Mouse (Mus musculus) embryonic facial prominence, embryonic 13.5 days (tissue): ENCODE data around the gene Tc2n. TPM values are rescaled to one million over a fixed set of nuclear protein-coding genes. Genes with fewer than 3 reads are reported as not detected.

Experiments
- ATAC-seq: fragments of 200-750 bp; cut with Nextera tagmentation; 2 replicates; pipeline ENCODE4 v1.8.0; 2017; ENCODE audit warnings: low read depth; ENCODE audit not compliant: insufficient number of reproducible peaks, insufficient read depth, low FRiP score, low TSS enrichment
- H3K27ac ChIP-seq: fragments of 300-500 bp; sonication (generic); 2 replicates; pipeline ENCODE4 v1.5.1; 2015; ENCODE audit warnings: moderate library complexity, mild to moderate bottlenecking, inconsistent platforms
- H3K27me3 ChIP-seq: fragments of 300-500 bp; sonication (generic); 2 replicates; pipeline ENCODE4 v1.6.1; 2015; ENCODE audit warnings: mild to moderate bottlenecking, inconsistent platforms
- H3K36me3 ChIP-seq: fragments of 300-500 bp; sonication (generic); 2 replicates; pipeline ENCODE4 v1.6.1; 2015; ENCODE audit warnings: mild to moderate bottlenecking, inconsistent platforms
- H3K4me1 ChIP-seq: fragments of 300-500 bp; sonication (generic); 2 replicates; pipeline ENCODE4 v1.6.1; 2015; ENCODE audit warnings: inconsistent platforms
- H3K4me2 ChIP-seq: fragments of 300-500 bp; sonication (generic); 2 replicates; pipeline ENCODE4 v1.6.1; 2015; ENCODE audit warnings: moderate library complexity, mild to moderate bottlenecking, inconsistent platforms
- H3K4me3 ChIP-seq: fragments of 300-500 bp; sonication (generic); 2 replicates; pipeline ENCODE4 v1.5.1; 2015; ENCODE audit warnings: mild to moderate bottlenecking, inconsistent platforms
- H3K9ac ChIP-seq: fragments of 300-500 bp; sonication (generic); 2 replicates; pipeline ENCODE4 v1.6.1; 2015; ENCODE audit warnings: mild to moderate bottlenecking, inconsistent platforms
- H3K9me3 ChIP-seq: fragments of 300-500 bp; sonication (generic); 2 replicates; pipeline ENCODE4 v1.6.1; 2016; ENCODE audit warnings: inconsistent platforms
- WGBS: fragments of 180-500 bp; shearing (Covaris S2); methylation state at CpG from one replicate; pipeline ENCODE4 v1.1.7; 2015; ENCODE audit warnings: mixed read lengths; 5-methylcytosine and 5-hydroxymethylcytosine counted together
- polyA plus RNA-seq: library from polyadenylated mRNA; unstranded; fragments of >200 nt; fragmentation: Nextera tagmentation; extraction: Ambion mirVana; gene quantifications from 2 replicates; pipeline ENCODE4 v1.2.1, GENCODE M21; 2015

Tc2n gene
- 0.58 and 0.78 TPM in 2 replicates for polyA plus RNA-seq

DNA sequence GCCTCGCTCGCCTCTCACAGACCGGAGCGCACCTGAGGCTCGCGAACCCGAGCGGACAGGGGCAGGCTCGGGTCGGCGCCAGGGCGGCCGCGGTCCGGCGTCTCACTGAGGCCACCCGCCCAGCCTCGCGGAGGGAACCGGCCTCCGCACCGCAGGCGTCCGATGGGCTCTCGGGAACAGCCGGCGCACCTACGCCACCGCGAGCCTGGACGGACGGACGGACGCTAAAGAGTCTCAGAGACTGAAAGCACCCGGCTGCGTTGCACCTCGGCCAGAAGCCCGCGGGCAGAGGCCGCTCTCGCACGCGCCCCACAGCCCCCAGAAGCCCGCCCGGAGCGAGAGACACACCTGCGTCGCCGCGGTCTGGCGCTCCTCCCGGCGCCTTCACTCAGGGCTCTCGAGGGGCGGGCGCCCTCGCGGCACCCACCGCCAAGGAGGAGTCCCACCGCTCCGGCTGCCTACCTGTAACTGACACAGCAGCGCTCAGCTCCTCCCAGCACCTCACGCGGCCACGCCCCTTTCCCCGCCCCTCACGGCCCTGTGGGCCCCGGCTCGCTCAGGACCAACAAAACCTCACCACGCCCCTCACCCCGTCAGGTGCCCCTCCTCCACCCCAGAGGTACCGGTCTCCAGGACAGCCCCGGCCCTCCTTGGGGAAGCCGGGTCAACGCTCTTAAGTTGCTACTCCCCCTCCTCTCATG lies at the start of gene Tc2n:
Gene Tc2n, minus strand, starts transcription at position 470 of the 701 bp plus-strand sequence.
- ATAC-seq = peak; percentile 98
- no peaks in the 10 kb centered on the region for H3K9me3 ChIP-seq
- 0 out of 2 replicates have a peak within 1 kb of the TSS, but pooled peaks have one; percentile 39 for H3K27ac ChIP-seq
- peaks cover 20% of the 10 kb centered on the region for H3K27me3 ChIP-seq
- H3K4me3 ChIP-seq = peak within 1 kb of the TSS; percentile 75
- H3K4me1 ChIP-seq = no peaks in the 10 kb centered on the region; the same call in 1 of the 2 replicates
- no peaks in the 10 kb centered on the region for H3K36me3 ChIP-seq
- under 1% methylated on average over 74 of the region's 75 CpGs for WGBS
- H3K4me2 ChIP-seq = peak within 1 kb of the TSS; percentile 98
- H3K9ac ChIP-seq = peak within 1 kb of the TSS; percentile 74

GRCm38 (mm10) chr12:101767306-101768053 lies 49.2 kb upstream of the Tc2n start:
- peaks cover 11% of the 10 kb centered on the region; the same call in 1 of the 2 replicates for H3K36me3 ChIP-seq
- H3K9ac ChIP-seq = no peak overlapping the region
- H3K4me1 ChIP-seq = peaks cover 20% of the 10 kb centered on the region
- H3K9me3 ChIP-seq = no peaks in the 10 kb centered on the region
- no peak overlapping the region for H3K4me3 ChIP-seq
- ATAC-seq = 0 out of 2 replicates have a peak, but pooled peaks have one; percentile 37
- WGBS = 66% methylated on average over 9 of the region's 9 CpGs
- H3K4me2 ChIP-seq = no peak overlapping the region
- no peaks in the 10 kb centered on the region for H3K27me3 ChIP-seq
- H3K27ac ChIP-seq = peak overlapping the region; percentile 28; the same call in 1 of the 2 replicates

DNA sequence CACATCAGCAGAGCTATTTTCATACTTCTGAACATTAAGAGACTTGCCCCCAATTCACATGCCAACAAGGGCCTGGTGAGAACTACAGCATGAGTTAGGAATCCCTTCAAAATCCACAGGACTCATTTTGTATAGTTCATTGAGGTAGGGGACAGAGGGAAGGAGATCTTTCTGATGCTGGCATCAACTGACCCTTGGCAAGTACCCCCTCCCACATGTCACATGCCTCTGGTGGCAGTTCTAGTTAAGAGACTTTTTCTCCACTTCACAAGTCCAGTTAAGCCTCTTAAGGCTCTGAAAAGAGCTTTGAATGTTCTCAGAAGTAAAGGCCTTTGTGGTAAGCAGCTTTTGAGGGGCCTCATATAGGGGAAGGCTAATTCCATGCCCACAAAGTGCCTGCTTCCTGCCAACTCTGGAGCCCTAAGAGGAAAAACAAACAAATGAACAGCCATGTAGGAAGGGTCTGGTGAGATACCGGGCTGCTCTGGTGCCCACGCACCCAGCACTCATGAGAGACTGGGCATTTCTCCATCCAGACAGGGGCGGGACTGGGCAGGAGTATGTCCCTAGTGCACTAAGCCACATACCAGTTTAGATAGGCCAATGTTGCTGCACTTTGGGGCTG lies 48.0 kb upstream of the Tc2n start:
- Histone ChIP-seq H3K9ac (no peak overlapping the region), H3K4me1 (peaks cover 20% of the 10 kb centered on the region), H3K4me2 (no peak overlapping the region), H3K4me3 (no peak overlapping the region), H3K9me3 (no peaks in the 10 kb centered on the region), H3K27me3 (no peaks in the 10 kb centered on the region), H3K27ac (peak overlapping the region; percentile 44; the same call in 1 of the 2 replicates), H3K36me3 (peaks cover 16% of the 10 kb centered on the region)
- 64% methylated on average over 3 of the region's 3 CpGs for WGBS
- ATAC-seq = peak; percentile 29; the same call in 1 of the 2 replicates

- Histone ChIP-seq H3K4me2 (no peak overlapping the region), H3K27ac (no peak overlapping the region), H3K27me3 (no peaks in the 10 kb centered on the region), H3K9me3 (no peaks in the 10 kb centered on the region), H3K36me3 (peaks cover 22% of the 10 kb centered on the region), H3K4me1 (peaks cover 20% of the 10 kb centered on the region), H3K4me3 (no peak overlapping the region), H3K9ac (no peak overlapping the region)
- 81% methylated on average over 5 of the region's 5 CpGs for WGBS
- no peak for ATAC-seq
Observed at GRCm38 (mm10) chr12:101764870-101765269, 46.5 kb upstream of the Tc2n start.

DNA sequence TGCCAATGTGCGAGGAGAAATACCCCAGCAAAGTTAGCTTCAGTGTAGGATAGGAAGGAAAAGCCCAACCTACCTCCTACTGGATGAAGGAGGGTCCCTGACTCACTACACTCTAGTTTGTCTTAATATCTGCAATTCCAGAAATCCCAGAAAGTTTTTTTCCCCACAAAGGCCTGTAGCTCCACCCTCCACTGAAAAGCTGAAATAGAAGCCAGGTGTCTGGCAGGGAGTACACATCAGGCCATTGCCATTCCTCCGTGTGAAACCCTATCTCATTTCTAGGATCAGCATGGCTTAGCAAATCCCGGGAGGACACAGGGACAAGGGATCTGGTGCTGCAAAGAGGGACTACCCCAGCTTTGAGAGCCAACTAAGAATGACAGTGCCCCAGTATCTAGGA lies 44.7 kb upstream of the Tc2n start:
- Histone ChIP-seq H3K4me1 (peaks cover 20% of the 10 kb centered on the region), H3K4me2 (no peak overlapping the region), H3K36me3 (peaks cover 18% of the 10 kb centered on the region), H3K9ac (no peak overlapping the region), H3K27me3 (no peaks in the 10 kb centered on the region), H3K9me3 (no peaks in the 10 kb centered on the region), H3K4me3 (no peak overlapping the region), H3K27ac (peak overlapping the region; percentile 34; the same call in 1 of the 2 replicates)
- no peak for ATAC-seq
- whole genome bisulfite sequencing = 33% methylated on average over 3 of the region's 3 CpGs

DNA sequence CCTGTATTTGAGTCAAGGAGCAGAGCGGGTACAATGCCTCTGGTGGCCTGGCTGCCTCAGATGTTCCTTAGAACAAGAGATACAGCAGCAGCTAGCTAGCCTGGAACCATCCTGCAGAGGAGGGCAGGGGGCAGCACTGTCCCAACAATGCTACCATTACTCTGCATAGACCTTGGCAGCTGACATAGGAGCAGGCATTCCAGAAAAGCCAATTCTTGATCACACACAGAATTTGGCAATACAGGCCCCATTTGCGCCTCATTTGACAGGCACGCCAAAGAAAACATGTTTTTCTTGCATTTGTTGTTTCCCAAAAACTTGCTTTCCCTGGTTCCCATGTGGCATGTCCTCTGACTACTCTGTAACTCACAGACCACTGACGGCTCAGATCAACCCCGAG lies 43.7 kb upstream of the Tc2n start:
- WGBS = 91% methylated on average over 5 of the region's 5 CpGs
- H3K4me3 ChIP-seq = no peak overlapping the region
- no peak for ATAC-seq
- peaks cover 20% of the 10 kb centered on the region for H3K4me1 ChIP-seq
- no peak overlapping the region for H3K9ac ChIP-seq
- no peak overlapping the region for H3K4me2 ChIP-seq
- H3K27me3 ChIP-seq = no peaks in the 10 kb centered on the region
- no peak overlapping the region for H3K27ac ChIP-seq
- no peaks in the 10 kb centered on the region for H3K9me3 ChIP-seq
- peaks cover 18% of the 10 kb centered on the region for H3K36me3 ChIP-seq

DNA sequence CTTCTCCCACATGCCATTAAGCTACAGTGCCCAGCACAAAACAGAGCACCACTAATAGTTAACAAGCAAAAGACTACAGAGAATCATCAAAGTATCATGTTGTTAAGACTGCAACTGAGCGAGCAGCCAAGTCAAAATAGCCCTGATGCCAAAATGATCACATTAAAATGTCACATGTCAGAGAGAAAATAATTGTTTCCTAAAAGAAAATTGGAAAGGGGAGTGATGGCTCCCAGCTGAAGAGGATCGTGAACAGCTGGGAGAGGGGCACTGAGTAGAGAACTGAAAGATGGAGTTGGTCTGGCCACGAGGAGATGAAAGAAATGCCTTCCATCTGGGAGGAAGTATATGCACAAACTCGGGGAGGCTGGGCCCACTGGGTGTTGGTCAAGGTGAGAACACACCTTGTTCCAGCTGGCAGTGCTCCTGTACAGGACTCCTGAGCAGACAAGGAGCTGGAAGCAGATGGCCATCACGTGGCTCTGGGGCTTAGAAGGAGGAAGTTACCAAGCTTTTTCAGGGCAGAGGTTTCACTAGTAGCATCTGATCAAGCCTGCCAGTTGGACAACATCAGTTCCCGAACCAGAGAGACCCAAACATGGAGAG lies 41.2 kb upstream of the Tc2n start:
- ATAC-seq = no peak
- Histone ChIP-seq H3K36me3 (peaks cover 32% of the 10 kb centered on the region), H3K27ac (no peak overlapping the region), H3K4me3 (no peak overlapping the region), H3K27me3 (no peaks in the 10 kb centered on the region), H3K9me3 (no peaks in the 10 kb centered on the region), H3K4me1 (peaks cover 11% of the 10 kb centered on the region), H3K9ac (no peak overlapping the region), H3K4me2 (no peak overlapping the region)
- WGBS = 55% methylated on average over 6 of the region's 6 CpGs

GRCm38 (mm10) chr12:101758698-101759097 lies 40.4 kb upstream of the Tc2n start:
- Histone ChIP-seq H3K4me1 (peaks cover 10% of the 10 kb centered on the region), H3K9me3 (no peaks in the 10 kb centered on the region), H3K4me2 (no peak overlapping the region), H3K4me3 (no peak overlapping the region), H3K9ac (no peak overlapping the region), H3K36me3 (peaks cover 37% of the 10 kb centered on the region), H3K27me3 (no peaks in the 10 kb centered on the region), H3K27ac (no peak overlapping the region)
- no peak for ATAC-seq

DNA sequence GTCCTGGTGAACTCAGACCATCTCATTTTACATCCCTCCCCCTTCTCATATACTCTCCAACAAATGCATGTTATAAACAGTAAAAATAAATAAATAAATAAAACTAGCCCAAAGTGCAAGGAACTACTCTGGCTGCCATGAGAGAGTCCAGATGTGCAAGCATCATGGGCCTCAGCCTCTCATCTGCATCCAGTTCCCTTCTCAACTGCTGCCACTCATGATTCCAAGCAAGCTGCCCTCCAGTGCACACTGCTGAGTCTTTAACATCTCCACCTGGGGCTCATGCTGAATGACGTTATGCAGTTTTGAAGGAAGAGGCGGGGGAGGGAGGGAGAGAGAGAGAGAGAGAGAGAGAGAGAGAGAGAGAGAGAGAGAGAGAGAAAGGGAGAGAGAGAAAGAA lies 24.1 kb upstream of the Tc2n start:
- Histone ChIP-seq H3K9ac (no peak overlapping the region), H3K9me3 (no peaks in the 10 kb centered on the region), H3K27me3 (no peaks in the 10 kb centered on the region), H3K36me3 (no peaks in the 10 kb centered on the region), H3K4me3 (no peak overlapping the region), H3K4me1 (no peaks in the 10 kb centered on the region), H3K27ac (no peak overlapping the region), H3K4me2 (no peak overlapping the region)
- 25% methylated on average over 2 of the region's 2 CpGs for WGBS
- ATAC-seq = no peak

- Histone ChIP-seq H3K27me3 (no peaks in the 10 kb centered on the region), H3K9me3 (no peaks in the 10 kb centered on the region), H3K27ac (no peak overlapping the region), H3K9ac (no peak overlapping the region), H3K4me2 (no peak overlapping the region), H3K36me3 (no peaks in the 10 kb centered on the region), H3K4me3 (no peak overlapping the region), H3K4me1 (no peaks in the 10 kb centered on the region)
- ATAC-seq = no peak
- WGBS = 65% methylated on average over 2 of the region's 2 CpGs
Observed at GRCm38 (mm10) chr12:101740486-101740885, 22.2 kb upstream of the Tc2n start.

GRCm38 (mm10) chr12:101740045-101740444 lies 21.7 kb upstream of the Tc2n start:
- Histone ChIP-seq H3K4me2 (no peak overlapping the region), H3K9me3 (no peaks in the 10 kb centered on the region), H3K36me3 (no peaks in the 10 kb centered on the region), H3K27me3 (no peaks in the 10 kb centered on the region), H3K27ac (no peak overlapping the region), H3K4me3 (no peak overlapping the region), H3K4me1 (no peaks in the 10 kb centered on the region), H3K9ac (no peak overlapping the region)
- ATAC-seq = no peak
- WGBS = 18% methylated on average over 2 of the region's 2 CpGs
